Mouse (Mus musculus) heart, postnatal 0 days (tissue): ENCODE measurements at regions not wholly inside any gene's neighbourhood (a gene's known extent, or its start where the extent isn't known, plus 50 kb on each side); places are given as distances from the start of the nearest gene placed in this dataset.

Experiments used
- ATAC-seq: fragments of 200-750 bp; cut with Nextera tagmentation; 2 replicates; pipeline ENCODE4 v1.8.0; 2017; ENCODE audit warnings: low read depth, moderate number of reproducible peaks, moderate library complexity; ENCODE audit not compliant: insufficient read depth
- DNase-seq: peaks from one replicate; pipeline ENCODE4 v3.0.0-alpha.2; 2016; ENCODE audit warnings: low spot score
- H3K27ac ChIP-seq: fragments of 300-500 bp; sonication (generic); 2 replicates; pipeline ENCODE4 v1.5.1; 2014; ENCODE audit warnings: low read depth, mild to moderate bottlenecking
- H3K27me3 ChIP-seq: fragments of 300-500 bp; sonication (generic); 2 replicates; pipeline ENCODE4 v1.6.1; 2014; ENCODE audit warnings: low read length, mixed read lengths; ENCODE audit not compliant: control insufficient read depth, insufficient read depth
- H3K36me3 ChIP-seq: fragments of 300-500 bp; sonication (generic); replicated peaks from 2 replicates; pipeline ENCODE4 v1.6.1; 2014; ENCODE audit warnings: low read length, mixed read lengths; ENCODE audit not compliant: control insufficient read depth, insufficient read depth
- H3K4me1 ChIP-seq: fragments of 300-500 bp; sonication (generic); 2 replicates; pipeline ENCODE4 v1.6.1; 2014; ENCODE audit warnings: antibody characterized with exemption; ENCODE audit not compliant: control insufficient read depth, insufficient read depth
- H3K4me2 ChIP-seq: fragments of 300-500 bp; sonication (generic); 2 replicates; pipeline ENCODE4 v1.6.1; 2014; ENCODE audit warnings: low read depth, mild to moderate bottlenecking, low read length, moderate library complexity
- H3K4me3 ChIP-seq: fragments of 300-500 bp; sonication (generic); 2 replicates; pipeline ENCODE4 v1.5.1; 2014; ENCODE audit warnings: low read depth, low read length
- H3K9ac ChIP-seq: fragments of 300-500 bp; sonication (generic); replicated peaks from 2 replicates; pipeline ENCODE4 v1.6.1; 2014; ENCODE audit warnings: low read depth, low read length, mixed read lengths
- H3K9me3 ChIP-seq: fragments of 300-500 bp; sonication (generic); replicated peaks from 2 replicates; pipeline ENCODE4 v1.6.1; 2016; ENCODE audit warnings: low read length; ENCODE audit not compliant: control insufficient read depth
- CTCF ChIP-seq: IDR thresholded peaks from 2 replicates; pipeline ENCODE4 v1.5.1; 2016; ENCODE audit warnings: antibody characterized with exemption, control low read depth, low read depth
- EP300 ChIP-seq: IDR thresholded peaks from 2 replicates; pipeline ENCODE4 v1.6.1; 2016; ENCODE audit warnings: antibody characterized with exemption, low read depth
- WGBS: fragments of 180-500 bp; shearing (Covaris S2); extraction: QIAGEN DNeasy Blood & Tissue Kit; methylation state at CpG from one replicate; pipeline ENCODE4 v1.1.7; 2014; 5-methylcytosine and 5-hydroxymethylcytosine counted together

- Histone ChIP-seq H3K36me3 (no peaks in the 10 kb centered on the region), H3K4me1 (no peaks in the 10 kb centered on the region; the same call in 1 of the 2 replicates), H3K4me3 (no peak overlapping the region), H3K27ac (no peak overlapping the region), H3K9ac (no peak overlapping the region), H3K4me2 (no peak overlapping the region), H3K9me3 (no peaks in the 10 kb centered on the region), H3K27me3 (peaks cover 27% of the 10 kb centered on the region)
- ATAC-seq (no peak), DNase-seq (no peak)
- TF ChIP-seq EP300 (no peak), CTCF (no peak)
- 24% methylated on average over 16 of the region's 16 CpGs for WGBS
Observed at GRCm38 (mm10) chr5:106758036-106758435, 60.9 kb upstream of the Zfp644 start.

DNA sequence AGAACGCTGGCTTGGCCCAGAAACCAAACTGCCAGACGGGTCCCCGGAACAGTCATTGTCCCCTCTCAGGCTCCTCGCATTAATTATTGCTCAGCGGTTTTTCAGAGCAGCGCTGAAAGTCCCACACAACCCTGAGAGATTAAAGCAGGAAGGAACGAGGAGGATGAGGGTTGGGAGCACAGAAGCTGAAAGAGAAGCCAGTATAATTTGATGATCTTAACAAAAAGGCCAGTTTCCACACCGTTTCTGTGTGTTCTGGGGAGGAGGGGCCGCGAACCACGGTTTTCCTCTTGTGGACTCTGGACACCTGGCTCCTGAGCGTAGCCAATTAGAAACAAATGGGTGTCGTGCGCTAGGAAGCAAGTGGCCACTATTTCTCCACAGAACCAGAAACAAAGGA is 60.3 kb upstream of the Zfp644 start:
- DNase-seq (no peak), ATAC-seq (no peak)
- H3K36me3 ChIP-seq = no peaks in the 10 kb centered on the region
- 5% methylated on average over 14 of the region's 14 CpGs for WGBS
- no peak overlapping the region for H3K27ac ChIP-seq
- no peaks in the 10 kb centered on the region for H3K9me3 ChIP-seq
- no peaks in the 10 kb centered on the region; the same call in 1 of the 2 replicates for H3K4me1 ChIP-seq
- TF ChIP-seq EP300 (no peak), CTCF (no peak)
- H3K9ac ChIP-seq = no peak overlapping the region
- peaks cover 27% of the 10 kb centered on the region for H3K27me3 ChIP-seq
- H3K4me3 ChIP-seq = peak overlapping the region; percentile 20
- peak overlapping the region; percentile 38 for H3K4me2 ChIP-seq

DNA sequence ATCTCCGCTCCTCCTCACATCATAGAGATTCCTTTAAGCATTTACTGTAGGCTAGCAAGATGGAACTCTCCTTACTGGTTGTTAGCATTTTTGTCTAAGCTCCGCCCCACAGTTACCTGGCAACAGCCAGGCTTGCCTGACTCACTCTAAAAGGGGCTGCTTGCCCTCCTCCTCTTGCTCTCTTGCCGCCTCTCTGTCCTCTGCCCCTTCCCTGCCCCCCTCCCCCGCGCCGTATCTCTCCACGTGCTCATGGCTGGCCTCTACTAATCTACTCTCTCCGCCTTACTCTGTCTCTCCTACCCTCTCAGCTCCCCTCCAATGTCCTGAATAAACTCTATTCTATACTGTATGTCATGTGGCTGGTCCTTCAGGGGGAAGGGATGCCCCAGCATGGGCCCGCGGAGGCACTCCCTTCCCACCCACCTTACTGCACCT is 59.9 kb upstream of the Zfp644 start:
- ATAC-seq (peak; percentile 49; the same call in 1 of the 2 replicates), DNase-seq (no peak)
- no peak overlapping the region for H3K27ac ChIP-seq
- WGBS = 7% methylated on average over 10 of the region's 10 CpGs
- H3K9ac ChIP-seq = no peak overlapping the region
- H3K4me2 ChIP-seq = peak overlapping the region; percentile 38
- H3K4me1 ChIP-seq = no peaks in the 10 kb centered on the region; the same call in 1 of the 2 replicates
- no peaks in the 10 kb centered on the region for H3K36me3 ChIP-seq
- H3K9me3 ChIP-seq = no peaks in the 10 kb centered on the region
- TF ChIP-seq EP300 (no peak), CTCF (no peak)
- H3K27me3 ChIP-seq = peaks cover 27% of the 10 kb centered on the region
- H3K4me3 ChIP-seq = peak overlapping the region; percentile 20

DNA sequence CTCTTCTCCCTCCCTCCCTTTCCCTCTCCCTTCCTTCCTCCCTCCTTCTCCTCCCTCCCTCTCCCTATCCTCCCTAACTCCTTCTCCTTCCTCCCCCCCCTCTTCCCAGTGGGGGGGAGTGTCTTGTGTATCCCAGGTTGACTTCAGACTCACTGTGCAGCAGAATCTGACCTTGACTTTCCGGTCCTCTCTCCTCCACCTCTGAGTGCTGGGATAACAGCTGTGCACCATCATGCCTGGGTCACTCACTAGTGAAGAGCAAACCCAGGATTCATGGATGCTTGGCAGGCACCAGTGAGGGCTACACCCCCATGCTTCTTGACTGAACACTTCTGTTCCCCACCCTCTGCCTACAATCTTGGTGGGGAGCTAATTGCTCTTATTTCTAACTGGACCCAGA is 56.2 kb upstream of the Zfp644 start:
- WGBS = 47% methylated on average over 1 of the region's 1 CpGs
- DNase-seq (no peak), ATAC-seq (no peak)
- Histone ChIP-seq H3K9me3 (no peaks in the 10 kb centered on the region), H3K4me3 (no peak overlapping the region), H3K36me3 (no peaks in the 10 kb centered on the region), H3K27ac (no peak overlapping the region), H3K4me2 (no peak overlapping the region), H3K27me3 (peaks cover 21% of the 10 kb centered on the region), H3K9ac (no peak overlapping the region), H3K4me1 (no peaks in the 10 kb centered on the region; the same call in 1 of the 2 replicates)
- TF ChIP-seq CTCF = no peak
- no peak for TF ChIP-seq EP300

- 76% methylated on average over 2 of the region's 2 CpGs for WGBS
Observed at GRCm38 (mm10) chr5:106750168-106750567, 53.1 kb upstream of the Zfp644 start.

DNA sequence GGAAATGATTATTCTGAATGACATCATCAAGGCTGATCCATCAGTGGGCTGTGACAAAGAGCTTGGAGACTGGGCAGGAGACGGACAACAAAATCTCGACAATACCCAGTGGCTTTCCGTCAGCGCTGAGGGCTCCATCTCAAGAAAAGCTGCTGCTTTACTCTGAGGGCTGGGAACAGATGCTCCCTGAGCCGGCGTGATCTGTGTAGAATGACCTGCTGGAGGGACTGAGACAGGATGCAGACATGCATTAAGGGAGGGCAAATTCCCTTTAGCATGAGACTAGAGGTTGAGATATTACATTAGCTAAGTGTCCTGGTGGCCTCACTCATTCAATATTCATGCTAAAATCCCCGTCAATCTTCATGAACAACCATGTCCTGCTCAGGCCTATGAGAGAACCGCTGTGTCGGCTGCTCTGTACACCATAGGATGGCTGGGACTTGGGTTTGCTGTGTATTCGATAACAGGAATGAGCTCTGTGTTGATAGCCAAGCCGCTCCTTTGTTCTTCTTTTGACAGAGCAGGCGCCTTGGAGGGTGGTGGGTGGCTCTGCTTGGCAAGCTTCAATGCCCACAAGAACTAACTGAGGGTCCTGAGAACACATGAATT is 51.5 kb upstream of the Zfp644 start:
- Histone ChIP-seq H3K9me3 (no peaks in the 10 kb centered on the region), H3K27ac (no peak overlapping the region), H3K9ac (no peak overlapping the region), H3K27me3 (no peaks in the 10 kb centered on the region), H3K36me3 (no peaks in the 10 kb centered on the region), H3K4me3 (no peak overlapping the region), H3K4me2 (no peak overlapping the region), H3K4me1 (no peaks in the 10 kb centered on the region)
- 56% methylated on average over 12 of the region's 12 CpGs for WGBS
- no peak for ATAC-seq
- DNase-seq = no peak
- TF ChIP-seq EP300 (no peak), CTCF (no peak)

More at GRCm38 (mm10) chr5:106750168-106750567, 53.1 kb upstream of the Zfp644 start:
- H3K4me1 ChIP-seq = no peaks in the 10 kb centered on the region
- no peaks in the 10 kb centered on the region for H3K27me3 ChIP-seq
- no peaks in the 10 kb centered on the region for H3K9me3 ChIP-seq
- no peak for DNase-seq
- H3K4me2 ChIP-seq = no peak overlapping the region
- H3K27ac ChIP-seq = no peak overlapping the region
- H3K4me3 ChIP-seq = no peak overlapping the region
- TF ChIP-seq CTCF (no peak), EP300 (no peak)
- no peak overlapping the region for H3K9ac ChIP-seq
- H3K36me3 ChIP-seq = no peaks in the 10 kb centered on the region
- no peak for ATAC-seq
